Mouse (Mus musculus): ENCODE results near the gene Cacna2d2. TPM values are rescaled to one million over a fixed set of nuclear protein-coding genes. Genes with fewer than 3 reads are reported as not detected.

Cacna2d2 gene
- polyA plus RNA-seq, 1 experiment from 2014 or later = 3.3 TPM

DNA sequence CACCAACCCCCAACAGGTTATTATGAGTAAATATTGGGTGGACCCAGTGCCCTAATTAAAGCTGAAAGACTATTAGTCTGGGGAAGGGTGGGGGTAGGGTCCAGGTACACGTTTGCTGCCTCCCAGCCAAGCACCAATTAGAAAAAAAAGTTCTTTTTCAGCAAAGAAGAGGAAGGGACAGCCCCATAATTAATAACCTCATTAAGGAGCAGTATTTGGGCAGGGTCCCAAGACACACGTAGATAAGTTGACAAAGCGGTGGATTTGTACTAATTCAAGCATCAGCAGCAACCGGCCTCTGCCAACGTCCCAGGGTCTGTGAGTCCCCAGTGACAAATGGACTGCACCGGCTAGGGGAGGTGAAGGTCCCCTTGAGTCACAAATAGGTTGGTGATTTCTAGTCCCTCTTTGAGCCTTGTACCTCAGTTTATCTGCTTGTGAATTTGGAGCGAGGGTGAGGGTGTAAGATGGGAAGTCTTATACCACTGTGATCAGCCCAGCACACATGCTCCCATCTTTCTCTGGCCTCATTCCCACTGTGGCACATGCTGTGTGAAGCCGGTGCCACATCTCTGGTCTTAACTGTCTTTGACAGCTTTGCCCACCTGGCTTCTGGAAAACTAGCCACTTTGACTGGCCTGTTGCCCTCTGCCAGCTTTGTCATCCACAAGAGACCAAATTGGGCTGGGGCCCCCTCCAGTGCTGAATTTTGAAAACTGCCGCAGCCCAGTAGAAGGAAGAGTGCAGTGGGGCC lies 20.3 kb downstream of the Cacna2d2 start:
- WGBS = 71% methylated on average over 9 of the region's 9 CpGs

DNA sequence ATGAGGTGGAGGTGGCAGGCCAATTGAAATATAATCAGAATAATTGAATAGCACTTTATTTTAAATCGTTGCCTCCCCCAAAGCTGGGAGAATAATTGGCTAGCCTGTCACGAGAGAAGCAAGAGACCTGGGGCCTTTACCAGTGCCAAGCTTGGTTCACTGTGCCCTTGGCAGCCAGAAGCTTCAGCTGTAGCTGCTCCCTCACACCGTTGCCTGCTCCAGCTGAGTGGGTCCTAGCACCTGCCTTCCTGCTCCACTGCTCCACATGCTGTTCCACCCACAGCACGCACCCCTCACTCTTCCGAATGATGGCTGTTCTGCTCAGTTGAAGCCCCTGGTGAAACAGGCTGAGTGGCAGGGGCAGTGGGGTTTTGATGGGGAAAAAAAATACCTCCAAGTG lies 21.5 kb downstream of the Cacna2d2 start:
- no peak for ATAC-seq (ENCODE audit: low FRiP score)
- no peak overlapping the region for H3K9ac ChIP-seq
- no peak overlapping the region for H3K4me3 ChIP-seq (replicated peaks)
- H3K27me3 ChIP-seq = peaks cover 6% of the 10 kb centered on the region
- no peak overlapping the region for H3K27ac ChIP-seq
- WGBS = 78% methylated on average over 5 of the region's 5 CpGs
- H3K9me3 ChIP-seq = no peaks in the 10 kb centered on the region
- H3K4me1 ChIP-seq = peaks cover 38% of the 10 kb centered on the region
- H3K36me3 ChIP-seq (replicated peaks) = no peaks in the 10 kb centered on the region
- H3K4me2 ChIP-seq = no peak overlapping the region

More for the DNA sequence above, 20.3 kb downstream of the Cacna2d2 start:
- no peak overlapping the region for H3K9ac ChIP-seq
- peaks cover 25% of the 10 kb centered on the region for H3K4me1 ChIP-seq
- peaks cover 8% of the 10 kb centered on the region for H3K27me3 ChIP-seq
- H3K9me3 ChIP-seq = no peaks in the 10 kb centered on the region
- ATAC-seq (ENCODE audit: low FRiP score) = no peak
- no peaks in the 10 kb centered on the region for H3K36me3 ChIP-seq (replicated peaks)
- H3K27ac ChIP-seq = no peak overlapping the region
- no peak overlapping the region for H3K4me3 ChIP-seq (replicated peaks)
- H3K4me2 ChIP-seq = no peak overlapping the region

DNA sequence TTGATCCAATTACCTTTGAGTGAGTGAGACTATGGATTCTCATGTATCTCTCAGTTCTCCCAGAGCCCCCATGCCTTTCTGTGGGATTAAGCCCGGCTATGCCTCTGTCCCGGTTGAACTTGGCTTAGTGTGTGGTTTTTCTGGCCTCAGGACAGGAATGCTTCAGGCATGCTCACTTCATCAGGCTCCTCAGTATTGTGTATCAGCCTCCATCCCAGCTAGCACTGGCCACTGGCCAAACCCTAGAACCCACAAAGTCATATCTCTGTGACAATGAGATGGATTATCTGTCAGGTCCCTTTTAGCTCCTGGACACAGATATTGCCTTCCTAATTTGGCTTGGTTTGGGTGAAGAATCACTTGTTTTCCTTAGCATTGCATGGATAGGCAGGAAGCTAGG lies 23.5 kb downstream of the Cacna2d2 start:
- WGBS = 62% methylated on average over 2 of the region's 2 CpGs
- H3K27me3 ChIP-seq = peaks cover 12% of the 10 kb centered on the region
- H3K4me2 ChIP-seq = no peak overlapping the region
- ATAC-seq (ENCODE audit: low FRiP score) = no peak
- H3K4me1 ChIP-seq = peaks cover 39% of the 10 kb centered on the region
- H3K9ac ChIP-seq = no peak overlapping the region
- H3K27ac ChIP-seq = no peak overlapping the region
- no peaks in the 10 kb centered on the region for H3K36me3 ChIP-seq (replicated peaks)
- no peak overlapping the region for H3K4me3 ChIP-seq (replicated peaks)
- H3K9me3 ChIP-seq = no peaks in the 10 kb centered on the region

DNA sequence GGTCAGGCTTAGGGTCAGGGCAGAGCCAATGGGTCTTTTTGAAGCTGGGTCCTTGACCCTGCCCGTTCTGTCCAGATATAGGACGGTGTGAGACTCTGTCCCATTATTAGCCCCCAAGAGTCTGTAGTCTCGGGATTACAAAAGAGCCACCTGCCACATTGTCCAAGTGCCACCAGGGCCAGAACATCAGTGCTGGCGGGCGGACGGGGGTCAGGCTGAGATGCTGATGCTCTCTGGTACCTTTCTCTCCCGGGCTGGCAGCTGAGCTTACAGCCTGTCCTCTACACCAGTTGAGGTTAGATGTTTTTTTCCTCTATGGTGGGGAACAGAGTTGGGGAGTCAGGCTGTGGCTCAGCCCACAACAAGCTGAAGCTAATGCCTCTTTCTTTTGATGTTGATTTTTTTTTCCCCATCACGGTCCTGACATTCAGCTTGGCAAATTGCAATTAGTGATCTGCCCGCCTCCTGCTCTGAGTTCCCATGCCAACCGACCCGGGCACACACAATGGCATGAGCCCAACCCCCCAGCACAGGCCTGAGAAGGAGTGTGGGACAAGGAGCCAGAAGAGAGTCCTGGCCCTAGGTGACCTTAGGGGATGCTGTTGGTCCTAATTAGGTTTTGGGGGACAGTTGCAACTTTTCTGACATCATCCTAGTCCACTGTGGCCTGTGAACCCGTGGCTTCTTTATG lies 25.2 kb downstream of the Cacna2d2 start:
- peaks cover 12% of the 10 kb centered on the region for H3K27me3 ChIP-seq
- H3K4me1 ChIP-seq = peaks cover 55% of the 10 kb centered on the region
- H3K27ac ChIP-seq = peak overlapping the region; percentile 56
- 32% methylated on average over 12 of the region's 12 CpGs for WGBS
- ATAC-seq (ENCODE audit: low FRiP score) = no peak
- H3K9ac ChIP-seq = no peak overlapping the region
- H3K9me3 ChIP-seq = no peaks in the 10 kb centered on the region
- H3K36me3 ChIP-seq (replicated peaks) = no peaks in the 10 kb centered on the region
- no peak overlapping the region for H3K4me3 ChIP-seq (replicated peaks)
- H3K4me2 ChIP-seq = peak overlapping the region; percentile 15; the same call in 1 of the 2 replicates

DNA sequence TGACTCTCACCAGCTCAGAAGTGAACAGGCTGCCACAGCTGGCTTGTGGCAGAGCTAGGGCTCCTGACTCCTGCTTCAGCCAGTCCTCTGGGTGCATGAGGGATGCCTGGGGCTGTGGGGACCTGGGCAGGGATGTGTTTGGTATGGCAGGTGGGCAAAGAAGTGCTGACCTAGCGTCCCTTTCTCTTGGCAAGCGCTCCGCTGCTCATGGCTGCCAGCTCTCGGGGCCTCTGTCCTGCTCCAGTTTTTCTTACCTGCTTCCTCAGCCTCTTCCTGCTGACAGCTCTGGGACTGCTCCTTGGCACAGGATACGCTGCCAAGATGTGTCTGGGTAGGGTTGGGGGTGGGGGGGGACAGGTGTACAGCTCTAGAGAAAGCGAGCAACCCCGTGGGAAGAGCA lies 28.5 kb downstream of the Cacna2d2 start:
- Histone ChIP-seq H3K4me2 (no peak overlapping the region), H3K9me3 (no peaks in the 10 kb centered on the region), H3K27ac (no peak overlapping the region), H3K27me3 (peaks cover 12% of the 10 kb centered on the region), H3K4me1 (peaks cover 69% of the 10 kb centered on the region), H3K4me3 (replicated peaks) (no peak overlapping the region), H3K36me3 (replicated peaks) (no peaks in the 10 kb centered on the region), H3K9ac (no peak overlapping the region)
- ATAC-seq (ENCODE audit: low FRiP score) = no peak
- 89% methylated on average over 7 of the region's 7 CpGs for WGBS

DNA sequence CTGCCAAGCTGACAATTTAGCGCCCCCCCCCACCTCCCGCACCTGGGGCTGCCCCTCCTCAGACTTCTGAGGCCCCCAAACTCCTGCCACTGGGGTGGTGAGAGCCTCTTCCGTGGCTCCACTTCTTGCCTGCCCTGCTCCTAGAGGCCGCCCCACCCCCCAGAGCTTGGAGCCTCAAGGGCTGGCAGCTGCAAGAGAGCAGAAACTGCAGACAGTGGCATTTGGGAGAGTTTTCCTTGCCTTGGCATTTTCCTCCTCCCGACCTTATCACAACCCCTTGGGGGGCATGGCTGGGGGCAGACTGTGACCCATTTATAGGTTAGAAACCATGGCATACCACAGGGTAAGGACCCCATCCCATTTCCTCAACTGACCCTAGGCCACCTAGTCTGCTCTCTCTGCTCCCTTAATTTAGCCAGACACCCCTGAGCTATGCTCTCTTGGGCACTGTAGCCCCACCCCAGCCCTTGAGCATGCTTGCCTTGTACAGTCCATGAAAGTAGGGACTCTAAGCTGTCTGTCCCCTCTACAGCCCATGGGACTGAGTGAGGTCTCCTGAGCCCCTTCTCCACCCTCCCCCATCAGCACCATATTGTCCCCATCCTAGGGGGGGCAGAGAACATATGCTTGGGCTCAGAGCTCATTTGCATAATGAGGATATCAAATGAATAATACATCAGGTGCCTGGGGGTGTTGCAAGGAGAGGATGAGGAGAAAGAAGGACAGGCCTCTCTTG lies 29.2 kb downstream of the Cacna2d2 start:
- no peak overlapping the region for H3K4me2 ChIP-seq
- H3K4me3 ChIP-seq (replicated peaks) = no peak overlapping the region
- WGBS = 52% methylated on average over 5 of the region's 5 CpGs
- H3K4me1 ChIP-seq = peaks cover 69% of the 10 kb centered on the region
- no peak overlapping the region for H3K9ac ChIP-seq
- ATAC-seq (ENCODE audit: low FRiP score) = peak; percentile 39; the same call in 1 of the 2 replicates
- no peaks in the 10 kb centered on the region for H3K9me3 ChIP-seq
- peaks cover 18% of the 10 kb centered on the region for H3K27me3 ChIP-seq
- H3K36me3 ChIP-seq (replicated peaks) = no peaks in the 10 kb centered on the region
- H3K27ac ChIP-seq = peak overlapping the region; percentile 59; the same call in 1 of the 2 replicates

DNA sequence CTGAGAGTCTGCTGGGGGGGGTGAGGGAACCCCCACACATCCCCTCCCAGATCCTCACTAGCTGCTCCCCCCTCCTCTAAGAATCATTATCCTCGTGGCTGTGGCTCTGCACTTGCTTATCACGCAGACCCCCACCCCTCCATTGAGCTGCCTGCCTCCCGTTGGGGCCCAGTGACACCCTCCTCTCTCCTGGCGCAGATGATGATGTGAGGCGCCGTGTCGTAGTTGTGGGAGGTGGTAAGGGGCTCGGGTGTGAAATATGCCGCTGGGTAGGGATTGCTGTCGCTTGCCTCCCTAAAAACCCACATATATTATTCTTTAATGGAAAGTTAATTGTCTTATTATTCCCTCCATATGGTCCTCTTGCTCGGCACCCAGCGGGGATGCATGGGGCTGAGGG lies 31.0 kb downstream of the Cacna2d2 start:
- H3K4me1 ChIP-seq = peaks cover 68% of the 10 kb centered on the region
- WGBS = 51% methylated on average over 12 of the region's 12 CpGs
- no peaks in the 10 kb centered on the region for H3K9me3 ChIP-seq
- H3K4me3 ChIP-seq (replicated peaks) = no peak overlapping the region
- H3K27me3 ChIP-seq = peaks cover 18% of the 10 kb centered on the region
- no peak overlapping the region for H3K4me2 ChIP-seq
- H3K9ac ChIP-seq = no peak overlapping the region
- ATAC-seq (ENCODE audit: low FRiP score) = peak; percentile 53
- 0 out of 2 replicates have a peak overlapping the region, but pooled peaks have one; percentile 59 for H3K27ac ChIP-seq
- H3K36me3 ChIP-seq (replicated peaks) = no peaks in the 10 kb centered on the region

DNA sequence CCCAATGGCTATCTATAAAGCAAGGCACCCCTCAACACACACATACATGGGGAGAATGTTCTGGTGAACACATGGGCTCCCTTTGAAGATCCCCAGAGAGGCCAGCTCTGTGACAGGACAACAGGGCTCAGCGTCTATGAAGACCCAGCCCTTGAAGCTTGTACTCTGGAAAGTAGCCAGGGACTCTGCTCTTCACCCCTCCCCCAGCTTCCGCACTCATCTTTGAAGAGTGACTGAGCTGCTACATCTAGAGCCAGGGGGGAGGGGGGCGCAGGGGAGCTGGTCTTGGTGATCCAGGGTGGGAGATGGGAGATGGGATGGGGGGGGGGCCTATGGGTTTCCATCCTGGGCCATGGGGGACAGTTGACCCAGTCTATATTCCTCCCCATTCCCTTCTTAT lies 33.1 kb downstream of the Cacna2d2 start:
- Histone ChIP-seq H3K4me3 (replicated peaks) (no peak overlapping the region), H3K4me2 (no peak overlapping the region), H3K9ac (no peak overlapping the region), H3K9me3 (no peaks in the 10 kb centered on the region), H3K4me1 (peaks cover 71% of the 10 kb centered on the region), H3K36me3 (replicated peaks) (no peaks in the 10 kb centered on the region), H3K27ac (no peak overlapping the region), H3K27me3 (0 out of 2 replicates have a peak, but pooled peaks cover 5% of the 10 kb centered on the region)
- no peak for ATAC-seq (ENCODE audit: low FRiP score)
- WGBS = 86% methylated on average over 3 of the region's 3 CpGs

DNA sequence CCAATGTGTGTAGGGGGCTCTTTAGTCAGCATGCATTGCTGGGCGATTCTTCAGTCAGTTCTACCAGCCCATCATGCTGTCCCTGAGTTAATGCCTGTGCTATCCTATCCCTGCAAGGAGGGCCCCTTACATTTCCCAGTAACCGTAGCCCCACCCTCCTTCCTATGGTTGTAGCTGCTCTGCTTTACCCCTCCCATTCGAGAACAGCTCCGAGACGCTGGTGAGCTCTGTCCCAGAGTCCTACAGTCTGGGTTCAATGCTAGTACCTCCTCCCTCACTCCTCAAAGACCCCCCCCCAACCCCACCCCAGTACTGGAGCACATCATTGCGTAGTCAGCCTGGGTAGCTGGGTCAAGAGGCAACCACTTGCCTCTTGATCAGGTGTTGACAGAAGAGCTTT lies 35.4 kb downstream of the Cacna2d2 start:
- H3K4me1 ChIP-seq = peaks cover 63% of the 10 kb centered on the region
- peak; percentile 55 for ATAC-seq (ENCODE audit: low FRiP score)
- 21% methylated on average over 6 of the region's 6 CpGs for WGBS

DNA sequence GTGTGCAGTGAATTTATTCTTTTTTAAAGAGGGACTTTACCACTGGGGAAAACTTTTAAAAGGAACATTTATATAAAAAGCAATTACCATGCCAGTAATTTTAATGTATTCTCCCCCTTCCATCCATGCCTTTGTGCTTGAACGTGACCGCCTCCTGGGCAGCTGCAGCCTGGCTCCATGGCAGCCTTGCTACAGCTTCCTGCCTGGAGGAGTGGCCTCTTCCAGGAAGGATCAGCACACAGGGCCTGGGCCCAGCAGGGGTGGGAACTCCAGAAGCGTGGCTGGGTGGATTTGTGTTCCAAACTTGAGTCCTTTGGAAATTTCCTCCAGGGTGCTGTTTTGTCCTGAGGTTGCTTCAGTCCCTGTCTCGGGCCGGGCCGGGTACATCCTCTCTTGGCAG lies 35.9 kb downstream of the Cacna2d2 start:
- Histone ChIP-seq H3K9ac (no peak overlapping the region), H3K4me2 (peak overlapping the region; percentile 17; the same call in 1 of the 2 replicates)
- 30% methylated on average over 6 of the region's 6 CpGs for WGBS

More for the DNA sequence above, 35.4 kb downstream of the Cacna2d2 start:
- Histone ChIP-seq H3K4me3 (replicated peaks) (no peak overlapping the region), H3K9me3 (no peaks in the 10 kb centered on the region), H3K4me2 (peak overlapping the region; percentile 17), H3K27ac (peak overlapping the region; percentile 78), H3K36me3 (replicated peaks) (no peaks in the 10 kb centered on the region), H3K27me3 (0 out of 2 replicates have a peak, but pooled peaks cover 5% of the 10 kb centered on the region), H3K9ac (no peak overlapping the region)

DNA sequence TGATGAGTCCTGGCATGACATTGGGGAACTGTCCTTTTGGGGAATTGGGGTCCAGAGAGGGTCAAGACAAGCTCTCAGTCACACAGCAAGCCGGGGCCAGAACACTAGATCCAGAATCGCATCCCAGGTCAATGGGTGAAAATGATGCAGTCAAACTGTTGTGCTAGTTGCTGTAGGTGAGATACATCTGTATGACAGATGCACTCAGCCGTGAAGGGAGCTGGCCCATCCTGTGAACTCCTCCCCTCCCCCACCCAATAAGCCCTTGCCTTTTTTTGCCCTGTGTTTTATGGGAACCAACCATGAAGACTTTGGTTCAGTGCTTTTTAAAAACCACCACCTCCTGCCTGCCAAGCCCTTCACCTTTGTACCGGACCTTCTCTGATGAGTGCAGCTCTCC lies 43.5 kb downstream of the Cacna2d2 start:
- Histone ChIP-seq H3K27ac (0 out of 2 replicates have a peak overlapping the region, but pooled peaks have one; percentile 19), H3K36me3 (replicated peaks) (no peaks in the 10 kb centered on the region), H3K4me3 (replicated peaks) (no peak overlapping the region), H3K9ac (no peak overlapping the region), H3K4me1 (peaks cover 43% of the 10 kb centered on the region), H3K9me3 (no peaks in the 10 kb centered on the region), H3K4me2 (no peak overlapping the region), H3K27me3 (no peaks in the 10 kb centered on the region)
- 70% methylated on average over 4 of the region's 4 CpGs for WGBS
- no peak for ATAC-seq (ENCODE audit: low FRiP score)

More for the DNA sequence above, 35.9 kb downstream of the Cacna2d2 start:
- H3K36me3 ChIP-seq (replicated peaks) = no peaks in the 10 kb centered on the region
- H3K27me3 ChIP-seq = 0 out of 2 replicates have a peak, but pooled peaks cover 5% of the 10 kb centered on the region
- peak; percentile 64 for ATAC-seq (ENCODE audit: low FRiP score)
- H3K4me1 ChIP-seq = peaks cover 60% of the 10 kb centered on the region
- no peak overlapping the region for H3K4me3 ChIP-seq (replicated peaks)
- no peaks in the 10 kb centered on the region for H3K9me3 ChIP-seq
- peak overlapping the region; percentile 78 for H3K27ac ChIP-seq

DNA sequence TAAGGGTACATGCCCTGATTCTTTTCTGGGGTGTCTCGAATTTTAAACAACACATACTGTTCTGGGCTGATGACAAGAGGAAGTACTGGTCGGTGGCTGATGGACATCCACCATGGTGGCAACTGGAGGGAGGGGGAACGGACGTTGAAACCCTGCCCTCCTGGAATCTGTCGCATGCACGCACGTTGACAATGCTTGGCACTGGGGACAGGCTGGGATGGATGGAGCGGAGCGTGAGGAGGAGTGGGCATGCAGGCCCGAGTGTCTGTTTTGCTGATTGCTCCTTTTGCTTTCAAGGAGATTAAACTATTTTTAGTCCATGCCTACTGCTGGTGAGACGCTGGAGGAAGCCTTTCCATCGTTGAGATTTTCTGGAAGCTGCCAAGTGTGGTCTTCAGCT lies 43.9 kb downstream of the Cacna2d2 start:
- Histone ChIP-seq H3K9ac (0 out of 2 replicates have a peak overlapping the region, but pooled peaks have one; percentile 33), H3K4me3 (replicated peaks) (no peak overlapping the region), H3K27ac (0 out of 2 replicates have a peak overlapping the region, but pooled peaks have one; percentile 19), H3K4me1 (peaks cover 38% of the 10 kb centered on the region), H3K27me3 (no peaks in the 10 kb centered on the region), H3K36me3 (replicated peaks) (no peaks in the 10 kb centered on the region), H3K9me3 (no peaks in the 10 kb centered on the region), H3K4me2 (no peak overlapping the region)
- 64% methylated on average over 12 of the region's 12 CpGs for WGBS
- no peak for ATAC-seq (ENCODE audit: low FRiP score)

Measured in forebrain, embryonic 12.5 days (tissue).